12 mouse cellular contexts compared by ENCODE assay signal in the genomic region with DNA sequence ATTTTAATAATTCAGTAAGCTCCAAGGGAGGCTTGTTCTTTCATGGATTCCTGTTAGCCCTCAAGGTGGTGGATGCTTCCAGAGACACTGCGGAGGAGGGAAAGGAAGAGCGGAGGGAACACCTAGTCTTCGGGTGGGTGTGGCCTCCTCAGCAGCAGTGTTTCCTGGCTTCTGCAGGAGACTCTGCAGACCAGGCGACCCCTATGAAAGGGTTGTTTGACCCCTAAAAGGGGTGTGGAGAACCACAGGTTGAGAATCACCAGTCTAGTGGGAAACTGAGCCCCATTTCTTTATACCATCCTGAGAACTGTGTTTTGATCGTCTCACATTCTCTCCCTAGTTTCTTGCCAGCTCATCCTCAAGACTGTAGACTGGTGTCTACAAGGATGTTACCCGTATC.
A peak's percentile ranks its signal among the peaks of the same experiment; 100 is the strongest.
DNase-seq lines count a peak whose midpoint lies in the region; ATAC-seq and TF ChIP-seq lines count a peak whose summit lies in the region.
"Had no signal": no experiment of that assay in that cellular context is flagged by ENCODE, and none has a peak within 500 bp of the region (broad histone marks: within the 10 kb centered on the region; RNA-seq: fewer than 3 reads in every experiment).

No protein-coding gene starts in this region.

- 81% methylated on average over 6 of the region's 6 CpGs for WGBS in forebrain, embryonic 10.5 days
- 86% methylated on average over 6 of the region's 6 CpGs for WGBS in forebrain, postnatal 0 days
- WGBS in limb, embryonic 12.5 days: 81% methylated on average over 6 of the region's 6 CpGs
- WGBS in limb, embryonic 10.5 days: 80% methylated on average over 6 of the region's 6 CpGs
- WGBS in forebrain, embryonic 13.5 days: 85% methylated on average over 6 of the region's 6 CpGs
- WGBS in neural tube, embryonic 13.5 days: 84% methylated on average over 6 of the region's 6 CpGs

- ATAC-seq in forebrain, postnatal 0 days: no peak
- no peak for ATAC-seq in limb, embryonic 12.5 days (ENCODE audit: insufficient number of reproducible peaks, insufficient read depth, low FRiP score, low TSS enrichment, low read depth)
- ATAC-seq in forebrain, embryonic 13.5 days: no peak
- no peak for ATAC-seq in neural tube, embryonic 13.5 days (ENCODE audit: low read depth)

- TF ChIP-seq CTCF in forebrain, postnatal 0 days (IDR thresholded peaks at IDR 0.05; ENCODE audit: low read depth): no peak

- H3K36me3 ChIP-seq in forebrain, embryonic 10.5 days (replicated peaks): no peaks in the 10 kb centered on the region
- no peaks in the 10 kb centered on the region for H3K36me3 ChIP-seq in forebrain, postnatal 0 days (ENCODE audit: insufficient read depth)
- H3K36me3 ChIP-seq in limb, embryonic 12.5 days: no peaks in the 10 kb centered on the region
- H3K36me3 ChIP-seq in limb, embryonic 10.5 days: no peaks in the 10 kb centered on the region
- H3K36me3 ChIP-seq in forebrain, embryonic 13.5 days (ENCODE audit: poor library complexity, severe bottlenecking): no peaks in the 10 kb centered on the region
- H3K36me3 ChIP-seq in neural tube, embryonic 13.5 days: no peaks in the 10 kb centered on the region

- DNase-seq in forebrain, embryonic 10.5 days (ENCODE audit: extremely low spot score, low spot score): no peak
- no peak for DNase-seq in forebrain, postnatal 0 days
- no peak for DNase-seq in limb, embryonic 10.5 days (ENCODE audit: low spot score)
- DNase-seq in kidney, postnatal 25 days: no peak
- DNase-seq in urinary bladder, postnatal 14 days (ENCODE audit: low spot score): no peak
- DNase-seq: adrenal gland, adult 2 months; cerebellum, adult 8-10 months; lung, postnatal 14 days; thymus, adult 2 months had no signal

- H3K4me2 ChIP-seq in forebrain, postnatal 0 days (ENCODE audit: low read depth): no peak overlapping the region
- H3K4me2 ChIP-seq in limb, embryonic 12.5 days: no peak overlapping the region
- H3K4me2 ChIP-seq in forebrain, embryonic 13.5 days: no peak overlapping the region
- no peak overlapping the region for H3K4me2 ChIP-seq in neural tube, embryonic 13.5 days

- H3K9me3 ChIP-seq in forebrain, embryonic 10.5 days: no peaks in the 10 kb centered on the region
- no peaks in the 10 kb centered on the region for H3K9me3 ChIP-seq in forebrain, postnatal 0 days (ENCODE audit: low read length)
- H3K9me3 ChIP-seq in limb, embryonic 12.5 days: no peaks in the 10 kb centered on the region
- no peaks in the 10 kb centered on the region for H3K9me3 ChIP-seq in limb, embryonic 10.5 days (replicated peaks)
- H3K9me3 ChIP-seq in forebrain, embryonic 13.5 days (replicated peaks): no peaks in the 10 kb centered on the region
- no peaks in the 10 kb centered on the region for H3K9me3 ChIP-seq in neural tube, embryonic 13.5 days

- no peak overlapping the region for H3K9ac ChIP-seq in forebrain, postnatal 0 days
- H3K9ac ChIP-seq in limb, embryonic 12.5 days (replicated peaks): no peak overlapping the region
- no peak overlapping the region for H3K9ac ChIP-seq in forebrain, embryonic 13.5 days
- no peak overlapping the region for H3K9ac ChIP-seq in neural tube, embryonic 13.5 days

- H3K27me3 ChIP-seq in forebrain, embryonic 10.5 days (ENCODE audit: poor library complexity, severe bottlenecking): peaks cover 11% of the 10 kb centered on the region; the same call in 1 of the 2 replicates
- H3K27me3 ChIP-seq in forebrain, postnatal 0 days (ENCODE audit: insufficient read depth, low read length): no peaks in the 10 kb centered on the region
- H3K27me3 ChIP-seq in limb, embryonic 12.5 days: no peaks in the 10 kb centered on the region
- H3K27me3 ChIP-seq in limb, embryonic 10.5 days (ENCODE audit: low read depth, poor library complexity, severe bottlenecking): peaks cover 5% of the 10 kb centered on the region
- H3K27me3 ChIP-seq in forebrain, embryonic 13.5 days: no peaks in the 10 kb centered on the region
- H3K27me3 ChIP-seq in neural tube, embryonic 13.5 days: no peaks in the 10 kb centered on the region

- H3K4me1 ChIP-seq in forebrain, embryonic 10.5 days: peaks cover 39% of the 10 kb centered on the region
- peaks cover 13% of the 10 kb centered on the region for H3K4me1 ChIP-seq in forebrain, postnatal 0 days (ENCODE audit: insufficient read depth)
- peaks cover 25% of the 10 kb centered on the region; the same call in 1 of the 2 replicates for H3K4me1 ChIP-seq in limb, embryonic 12.5 days (replicated peaks)
- peaks cover 27% of the 10 kb centered on the region for H3K4me1 ChIP-seq in limb, embryonic 10.5 days
- peaks cover 36% of the 10 kb centered on the region for H3K4me1 ChIP-seq in forebrain, embryonic 13.5 days
- peaks cover 33% of the 10 kb centered on the region for H3K4me1 ChIP-seq in neural tube, embryonic 13.5 days (replicated peaks)

- peak overlapping the region; percentile 79 for H3K27ac ChIP-seq in forebrain, embryonic 10.5 days
- no peak overlapping the region for H3K27ac ChIP-seq in forebrain, postnatal 0 days (ENCODE audit: low read depth, low read length)
- H3K27ac ChIP-seq in limb, embryonic 12.5 days: peak overlapping the region; percentile 78; the same call in 1 of the 2 replicates
- no peak overlapping the region for H3K27ac ChIP-seq in limb, embryonic 10.5 days
- H3K27ac ChIP-seq in forebrain, embryonic 13.5 days: peak overlapping the region; percentile 67; the same call in 1 of the 2 replicates
- peak overlapping the region; percentile 84 for H3K27ac ChIP-seq in neural tube, embryonic 13.5 days (replicated peaks)

- no peak overlapping the region for H3K4me3 ChIP-seq in forebrain, embryonic 10.5 days
- no peak overlapping the region for H3K4me3 ChIP-seq in forebrain, postnatal 0 days (ENCODE audit: low read depth, low read length)
- H3K4me3 ChIP-seq in limb, embryonic 12.5 days (replicated peaks): no peak overlapping the region
- no peak overlapping the region for H3K4me3 ChIP-seq in limb, embryonic 10.5 days
- H3K4me3 ChIP-seq in forebrain, embryonic 13.5 days: no peak overlapping the region
- no peak overlapping the region for H3K4me3 ChIP-seq in neural tube, embryonic 13.5 days

Comparison
In these comparisons a context has a peak if more than half of its experiments do, and no peak if none do; other contexts are left out.
1. H3K27ac ChIP-seq: peak in forebrain, embryonic 10.5 days (single experiment), limb, embryonic 12.5 days (single experiment), forebrain, embryonic 13.5 days (single experiment) and neural tube, embryonic 13.5 days (single experiment); none in forebrain, postnatal 0 days (single experiment) and limb, embryonic 10.5 days (single experiment).